Mouse (Mus musculus): ENCODE measurements around the gene Arf3. TPM values are rescaled to one million over a fixed set of nuclear protein-coding genes. Genes with fewer than 3 reads are reported as not detected.

Arf3 gene
- polyA plus RNA-seq, 1 experiment from 2014 or later: 25.3 TPM

DNA sequence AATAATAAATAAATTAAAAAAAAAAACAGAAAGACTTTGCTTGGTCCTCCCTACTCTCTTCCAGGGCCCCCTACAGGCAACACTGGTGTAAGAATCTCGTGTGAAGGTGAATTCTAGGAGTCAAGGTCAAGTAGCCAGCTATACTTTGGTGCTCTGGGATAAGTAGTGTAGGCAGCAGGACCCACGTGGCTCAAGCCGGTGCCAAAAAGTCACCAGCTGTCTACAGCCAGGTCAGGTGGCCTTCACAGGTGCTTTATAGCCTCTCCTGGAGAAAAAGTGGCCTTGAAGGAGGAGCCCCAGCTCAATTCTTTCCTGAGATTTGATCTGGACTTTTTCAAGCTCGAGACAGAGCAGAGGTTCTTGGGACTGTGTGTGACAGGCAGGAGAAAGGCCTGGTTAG lies 36.9 kb downstream of the Arf3 start:
- Histone ChIP-seq H3K27ac (ENCODE audit: low read depth, low read length) (no peak overlapping the region), H3K4me3 (ENCODE audit: low read depth, low read length) (no peak overlapping the region), H3K9ac (ENCODE audit: low read depth, low read length) (no peak overlapping the region), H3K27me3 (replicated peaks; ENCODE audit: control insufficient read depth, insufficient read depth, low read length) (peaks cover 9% of the 10 kb centered on the region), H3K9me3 (ENCODE audit: control insufficient read depth, low read length) (no peaks in the 10 kb centered on the region), H3K4me2 (no peak overlapping the region), H3K36me3 (ENCODE audit: control insufficient read depth, insufficient read depth, low read length) (no peaks in the 10 kb centered on the region), H3K4me1 (replicated peaks; ENCODE audit: control insufficient read depth, insufficient read depth, low read length) (peaks cover 18% of the 10 kb centered on the region)
- DNase-seq (ENCODE audit: low spot score) (no peak), ATAC-seq (replicated peaks; ENCODE audit: low FRiP score) (no peak)
- WGBS: 74% methylated on average over 4 of the region's 4 CpGs

DNA sequence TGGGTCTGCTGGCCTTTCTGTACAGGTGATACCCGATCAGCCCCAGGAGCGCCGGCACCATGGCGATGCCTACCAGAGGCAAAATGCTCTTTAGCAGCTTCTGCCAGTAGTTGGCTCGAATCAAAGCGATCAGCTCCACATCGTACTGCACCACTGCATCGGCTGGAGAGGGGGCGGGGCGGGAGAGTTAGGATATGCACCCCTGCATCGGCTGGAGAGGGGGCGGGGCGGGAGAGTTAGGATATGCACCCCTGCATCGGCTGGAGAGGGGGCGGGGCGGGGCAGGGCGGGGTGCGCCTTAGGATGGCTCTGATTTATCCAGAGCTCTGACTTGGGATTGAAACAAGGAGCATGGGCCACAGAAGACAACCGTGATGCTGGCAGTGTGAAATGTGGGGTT lies 38.6 kb downstream of the Arf3 start:
- H3K27me3 ChIP-seq (replicated peaks; ENCODE audit: control insufficient read depth, insufficient read depth, low read length): peaks cover 9% of the 10 kb centered on the region
- ATAC-seq (replicated peaks; ENCODE audit: low FRiP score) (no peak), DNase-seq (ENCODE audit: low spot score) (no peak)
- H3K36me3 ChIP-seq (ENCODE audit: control insufficient read depth, insufficient read depth, low read length): no peaks in the 10 kb centered on the region
- no peak overlapping the region for H3K27ac ChIP-seq (ENCODE audit: low read depth, low read length)
- H3K4me1 ChIP-seq (replicated peaks; ENCODE audit: control insufficient read depth, insufficient read depth, low read length): peaks cover 18% of the 10 kb centered on the region
- no peak overlapping the region for H3K4me2 ChIP-seq
- H3K9ac ChIP-seq (ENCODE audit: low read depth, low read length): no peak overlapping the region
- WGBS: 40% methylated on average over 19 of the region's 19 CpGs
- H3K9me3 ChIP-seq (ENCODE audit: control insufficient read depth, low read length): no peaks in the 10 kb centered on the region
- no peak overlapping the region for H3K4me3 ChIP-seq (ENCODE audit: low read depth, low read length)

DNA sequence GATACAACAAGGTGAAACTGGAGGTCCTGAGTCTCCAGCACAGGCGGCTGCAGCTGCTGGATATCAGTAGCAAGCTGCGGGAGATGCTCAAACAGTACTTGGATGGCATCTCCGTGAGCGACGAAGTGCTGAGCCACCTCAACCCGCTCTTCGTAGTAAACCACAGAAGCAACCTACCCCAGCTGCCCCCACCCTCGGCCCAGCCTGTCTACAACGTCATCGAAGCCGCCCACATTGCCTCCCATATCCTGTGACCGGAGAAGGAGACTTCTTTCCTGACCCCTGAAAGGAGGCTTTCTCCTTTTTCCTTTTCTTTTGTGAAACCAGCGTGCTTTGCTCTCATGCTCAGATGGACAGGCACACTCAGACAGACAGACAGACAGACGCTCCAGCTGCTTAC lies 40.2 kb downstream of the Arf3 start:
- Histone ChIP-seq H3K27me3 (replicated peaks; ENCODE audit: control insufficient read depth, insufficient read depth, low read length) (peaks cover 5% of the 10 kb centered on the region; the same call in 1 of the 2 replicates), H3K4me1 (replicated peaks; ENCODE audit: control insufficient read depth, insufficient read depth, low read length) (peaks cover 14% of the 10 kb centered on the region), H3K36me3 (ENCODE audit: control insufficient read depth, insufficient read depth, low read length) (no peaks in the 10 kb centered on the region), H3K27ac (ENCODE audit: low read depth, low read length) (no peak overlapping the region), H3K4me3 (ENCODE audit: low read depth, low read length) (no peak overlapping the region), H3K9me3 (ENCODE audit: control insufficient read depth, low read length) (no peaks in the 10 kb centered on the region), H3K9ac (ENCODE audit: low read depth, low read length) (no peak overlapping the region), H3K4me2 (peak overlapping the region; percentile 33)
- 50% methylated on average over 14 of the region's 14 CpGs for WGBS
- ATAC-seq (replicated peaks; ENCODE audit: low FRiP score) (no peak), DNase-seq (ENCODE audit: low spot score) (no peak)

DNA sequence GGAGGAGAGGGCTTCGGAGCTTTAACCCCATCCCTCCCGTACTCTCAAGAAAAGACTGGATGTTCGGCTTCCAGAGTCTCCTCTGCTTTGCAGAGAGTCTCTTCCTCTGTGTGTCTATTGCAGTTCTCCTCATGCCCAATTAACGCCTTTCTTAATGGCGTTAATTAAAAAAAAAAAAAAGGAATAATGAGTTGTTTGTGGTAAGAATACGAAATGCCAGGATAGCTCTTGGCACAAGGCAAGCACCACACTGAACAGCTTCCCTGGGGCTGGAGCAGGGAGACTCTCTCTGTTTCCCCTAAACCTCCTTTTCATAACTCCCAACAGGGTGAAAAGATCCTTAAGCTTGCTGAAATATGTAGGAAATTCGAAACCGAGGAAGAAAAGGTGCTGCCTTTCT lies 40.8 kb downstream of the Arf3 start:
- Histone ChIP-seq H3K27ac (ENCODE audit: low read depth, low read length) (no peak overlapping the region), H3K9me3 (ENCODE audit: control insufficient read depth, low read length) (no peaks in the 10 kb centered on the region), H3K36me3 (ENCODE audit: control insufficient read depth, insufficient read depth, low read length) (no peaks in the 10 kb centered on the region), H3K4me1 (replicated peaks; ENCODE audit: control insufficient read depth, insufficient read depth, low read length) (peaks cover 13% of the 10 kb centered on the region), H3K4me2 (no peak overlapping the region), H3K9ac (ENCODE audit: low read depth, low read length) (no peak overlapping the region), H3K4me3 (ENCODE audit: low read depth, low read length) (no peak overlapping the region), H3K27me3 (replicated peaks; ENCODE audit: control insufficient read depth, insufficient read depth, low read length) (peaks cover 9% of the 10 kb centered on the region)
- no peak for DNase-seq (ENCODE audit: low spot score)
- no peak for ATAC-seq (replicated peaks; ENCODE audit: low FRiP score)
- 79% methylated on average over 8 of the region's 8 CpGs for WGBS

DNA sequence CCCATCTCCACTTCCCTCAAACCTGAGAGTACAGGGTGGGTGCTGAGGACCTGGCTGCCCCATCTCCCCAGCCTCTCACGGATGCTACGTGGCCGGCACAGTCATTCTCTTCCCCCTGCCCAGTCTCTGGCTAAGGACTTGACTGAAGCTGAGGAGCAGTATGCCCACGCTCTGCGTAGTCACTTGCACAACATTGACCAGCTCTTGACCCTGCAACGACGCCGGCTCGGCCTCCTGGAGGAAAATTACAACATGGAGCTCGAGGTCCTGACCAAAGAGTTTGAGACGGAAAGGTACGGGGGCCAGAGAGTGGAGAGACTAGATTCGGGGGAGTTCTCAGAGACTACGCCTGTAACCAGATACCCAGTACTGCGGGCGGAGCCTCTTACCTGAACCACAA lies 45.7 kb downstream of the Arf3 start:
- no peak for ATAC-seq (replicated peaks; ENCODE audit: low FRiP score)
- H3K4me3 ChIP-seq (ENCODE audit: low read depth, low read length): no peak overlapping the region
- H3K4me2 ChIP-seq: no peak overlapping the region
- no peaks in the 10 kb centered on the region for H3K4me1 ChIP-seq (replicated peaks; ENCODE audit: control insufficient read depth, insufficient read depth, low read length)
- H3K36me3 ChIP-seq (ENCODE audit: control insufficient read depth, insufficient read depth, low read length): no peaks in the 10 kb centered on the region
- H3K9me3 ChIP-seq (ENCODE audit: control insufficient read depth, low read length): no peaks in the 10 kb centered on the region
- H3K27me3 ChIP-seq (replicated peaks; ENCODE audit: control insufficient read depth, insufficient read depth, low read length): peaks cover 3% of the 10 kb centered on the region
- H3K9ac ChIP-seq (ENCODE audit: low read depth, low read length): no peak overlapping the region
- WGBS: 61% methylated on average over 16 of the region's 16 CpGs
- no peak for DNase-seq (ENCODE audit: low spot score)
- no peak overlapping the region for H3K27ac ChIP-seq (ENCODE audit: low read depth, low read length)

DNA sequence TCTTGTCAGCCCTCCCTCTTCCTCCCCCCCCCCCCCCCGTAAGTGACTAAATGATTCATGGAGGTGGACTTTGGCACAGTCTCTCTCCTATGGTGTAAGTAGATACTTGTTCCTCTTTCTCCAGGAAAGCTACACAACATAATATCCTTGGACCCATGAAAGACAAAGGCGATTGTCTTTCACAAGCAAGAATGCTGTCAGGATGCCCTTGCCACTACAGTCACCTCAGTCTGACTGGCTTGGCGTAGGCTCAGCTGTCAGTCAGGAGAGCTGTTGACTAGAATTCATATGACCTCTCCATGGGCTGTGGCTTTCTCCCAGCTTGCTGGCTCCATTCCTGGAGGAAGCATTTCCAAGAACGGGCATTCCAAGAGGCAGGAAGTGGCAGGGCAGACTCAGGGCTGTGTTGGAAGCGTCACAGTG lies 48.8 kb downstream of the Arf3 start:
- Histone ChIP-seq H3K27me3 (replicated peaks; ENCODE audit: control insufficient read depth, insufficient read depth, low read length) (peaks cover 3% of the 10 kb centered on the region), H3K9ac (ENCODE audit: low read depth, low read length) (no peak overlapping the region), H3K36me3 (ENCODE audit: control insufficient read depth, insufficient read depth, low read length) (no peaks in the 10 kb centered on the region), H3K4me3 (ENCODE audit: low read depth, low read length) (no peak overlapping the region), H3K27ac (ENCODE audit: low read depth, low read length) (no peak overlapping the region), H3K9me3 (ENCODE audit: control insufficient read depth, low read length) (no peaks in the 10 kb centered on the region), H3K4me2 (no peak overlapping the region), H3K4me1 (replicated peaks; ENCODE audit: control insufficient read depth, insufficient read depth, low read length) (no peaks in the 10 kb centered on the region)
- WGBS: 72% methylated on average over 5 of the region's 5 CpGs
- no peak for DNase-seq (ENCODE audit: low spot score)
- no peak for ATAC-seq (replicated peaks; ENCODE audit: low FRiP score)

DNA sequence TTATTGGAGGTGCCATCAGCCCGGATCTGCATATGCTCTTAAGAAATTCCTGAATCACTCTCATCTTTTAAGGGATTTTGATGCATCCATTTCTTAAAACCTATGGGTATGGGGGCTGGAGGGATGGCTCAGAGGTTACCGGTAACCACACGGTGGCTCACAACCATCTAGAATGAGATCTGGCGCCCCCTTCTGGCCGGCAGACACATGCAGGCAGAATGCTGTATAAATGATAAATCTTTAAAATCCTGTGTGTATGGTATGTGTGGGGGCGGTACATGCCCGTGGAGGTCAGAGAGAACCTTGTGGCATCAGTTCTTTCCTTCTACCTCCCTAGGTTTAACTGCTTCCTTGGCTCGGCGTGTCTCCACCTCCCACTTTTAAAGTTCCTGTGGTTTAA lies 52.6 kb downstream of the Arf3 start:
- Histone ChIP-seq H3K27ac (ENCODE audit: low read depth, low read length) (no peak overlapping the region), H3K9me3 (ENCODE audit: control insufficient read depth, low read length) (no peaks in the 10 kb centered on the region), H3K27me3 (replicated peaks; ENCODE audit: control insufficient read depth, insufficient read depth, low read length) (no peaks in the 10 kb centered on the region; the same call in 1 of the 2 replicates), H3K4me3 (ENCODE audit: low read depth, low read length) (no peak overlapping the region), H3K4me1 (replicated peaks; ENCODE audit: control insufficient read depth, insufficient read depth, low read length) (no peaks in the 10 kb centered on the region), H3K4me2 (no peak overlapping the region), H3K36me3 (ENCODE audit: control insufficient read depth, insufficient read depth, low read length) (no peaks in the 10 kb centered on the region), H3K9ac (ENCODE audit: low read depth, low read length) (no peak overlapping the region)
- no peak for ATAC-seq (replicated peaks; ENCODE audit: low FRiP score)
- 15% methylated on average over 9 of the region's 9 CpGs for WGBS
- peak; percentile 67 for DNase-seq (ENCODE audit: low spot score)

DNA sequence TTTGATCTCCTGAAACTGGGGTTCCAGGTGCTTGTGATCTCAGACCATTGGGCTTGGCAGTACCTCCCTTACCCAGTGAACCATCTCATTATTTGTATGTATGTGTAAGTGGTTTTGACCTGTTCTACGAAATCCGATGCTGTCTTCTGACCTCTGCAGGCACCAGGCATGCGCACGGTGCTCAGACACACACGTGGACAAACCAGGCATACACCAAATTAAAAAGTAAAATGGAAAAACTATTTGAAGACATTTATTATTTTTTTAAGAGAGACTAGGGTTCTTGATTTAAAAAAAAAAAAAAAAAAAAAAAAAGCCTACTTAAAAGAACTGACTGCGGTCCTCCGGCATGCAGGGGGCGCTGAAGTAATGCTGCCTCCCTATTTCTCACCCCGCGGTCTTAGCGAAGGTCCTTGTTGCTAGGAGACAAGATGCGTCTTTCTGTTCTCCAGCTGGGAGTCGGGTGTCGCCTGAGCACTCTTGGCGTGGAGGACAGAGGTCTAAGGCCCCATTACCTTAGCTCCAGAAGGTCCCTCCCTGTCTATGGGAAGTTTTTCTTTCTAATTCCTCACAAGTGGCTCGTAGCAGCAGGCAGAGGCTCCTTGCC lies 55.1 kb downstream of the Arf3 start, which contains the start of gene Ccdc65:
TSS of gene Ccdc65 (plus strand) at position 442 of the 607 bp plus-strand sequence.
- H3K4me3 ChIP-seq (ENCODE audit: low read depth, low read length): peak within 1 kb of the TSS; percentile 45
- H3K9ac ChIP-seq (ENCODE audit: low read depth, low read length): no peak within 1 kb of the TSS
- no peaks in the 10 kb centered on the region for H3K9me3 ChIP-seq (ENCODE audit: control insufficient read depth, low read length)
- 18% methylated on average over 16 of the region's 16 CpGs for WGBS
- peaks cover 8% of the 10 kb centered on the region for H3K27me3 ChIP-seq (replicated peaks; ENCODE audit: control insufficient read depth, insufficient read depth, low read length)
- no peak within 1 kb of the TSS for H3K27ac ChIP-seq (ENCODE audit: low read depth, low read length)
- H3K4me2 ChIP-seq: peak within 1 kb of the TSS; percentile 72
- no peaks in the 10 kb centered on the region for H3K4me1 ChIP-seq (replicated peaks; ENCODE audit: control insufficient read depth, insufficient read depth, low read length)
- DNase-seq (ENCODE audit: low spot score): peak; percentile 67
- H3K36me3 ChIP-seq (ENCODE audit: control insufficient read depth, insufficient read depth, low read length): no peaks in the 10 kb centered on the region
- ATAC-seq (replicated peaks; ENCODE audit: low FRiP score): no peak

DNA sequence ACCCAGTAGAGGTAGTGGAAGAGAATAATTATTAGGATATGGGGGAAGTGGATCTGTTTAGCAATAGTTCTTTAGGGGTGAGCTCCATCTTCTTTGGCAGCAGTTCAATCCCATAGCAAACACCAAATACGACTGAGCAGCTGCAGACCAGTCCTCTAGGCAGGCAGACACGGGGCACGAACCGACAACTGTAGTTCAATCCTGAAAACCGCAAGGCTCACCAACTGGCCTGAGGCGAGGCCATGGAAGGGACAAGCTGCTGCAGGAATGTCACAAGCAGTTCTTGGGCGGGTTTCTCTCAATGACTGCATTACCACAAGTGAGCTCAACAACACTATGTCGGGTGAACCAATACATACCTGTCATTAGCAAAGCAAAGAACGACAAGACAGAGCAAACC lies 58.7 kb downstream of the Arf3 start:
- H3K9me3 ChIP-seq (ENCODE audit: control insufficient read depth, low read length): no peaks in the 10 kb centered on the region
- DNase-seq (ENCODE audit: low spot score) (no peak), ATAC-seq (replicated peaks; ENCODE audit: low FRiP score) (no peak)
- no peak overlapping the region for H3K9ac ChIP-seq (ENCODE audit: low read depth, low read length)
- H3K27me3 ChIP-seq (replicated peaks; ENCODE audit: control insufficient read depth, insufficient read depth, low read length): peaks cover 39% of the 10 kb centered on the region
- no peak overlapping the region for H3K4me3 ChIP-seq (ENCODE audit: low read depth, low read length)
- 55% methylated on average over 9 of the region's 9 CpGs for WGBS
- H3K4me1 ChIP-seq (replicated peaks; ENCODE audit: control insufficient read depth, insufficient read depth, low read length): peaks cover 4% of the 10 kb centered on the region; the same call in 1 of the 2 replicates
- H3K27ac ChIP-seq (ENCODE audit: low read depth, low read length): no peak overlapping the region
- H3K36me3 ChIP-seq (ENCODE audit: control insufficient read depth, insufficient read depth, low read length): no peaks in the 10 kb centered on the region
- no peak overlapping the region for H3K4me2 ChIP-seq
